Mouse (Mus musculus) liver, embryonic 14.5 days (tissue): ENCODE results near the gene Etfrf1.

Experiments
- CTCF ChIP-seq: IDR thresholded peaks from 2 replicates; pipeline ENCODE4 v1.5.1; 2016; ENCODE audit warnings: antibody characterized with exemption, low read depth, control low read depth
- EP300 ChIP-seq: IDR thresholded peaks from 2 replicates; pipeline ENCODE4 v1.6.1; 2016; ENCODE audit warnings: antibody characterized with exemption, low read depth

- no peak for TF ChIP-seq CTCF
- no peak for TF ChIP-seq EP300
Observed at GRCm38 (mm10) chr6:145224246-145224645, 13.3 kb downstream of the Etfrf1 start.
